Mouse (Mus musculus) hindbrain, embryonic 14.5 days (tissue): ENCODE results near the gene Lingo3. TPM values are rescaled to one million over a fixed set of nuclear protein-coding genes. Genes with fewer than 3 reads are reported as not detected.

Experiments used
- ATAC-seq: fragments of 200-750 bp; cut with Nextera tagmentation; 2 replicates; pipeline ENCODE4 v1.8.0; 2017; ENCODE audit warnings: moderate number of reproducible peaks, mild to moderate bottlenecking, moderate TSS enrichment, moderate library complexity; ENCODE audit not compliant: low FRiP score
- DNase-seq: peaks from one replicate; pipeline ENCODE4 v3.0.0-alpha.2; 2015; ENCODE audit warnings: low spot score
- H3K27ac ChIP-seq: fragments of 300-500 bp; sonication (generic); 2 replicates; pipeline ENCODE4 v1.5.1; 2014; ENCODE audit warnings: mild to moderate bottlenecking, moderate library complexity
- H3K27me3 ChIP-seq: fragments of 300-500 bp; sonication (generic); 2 replicates; pipeline ENCODE4 v1.6.1; 2014; ENCODE audit warnings: mild to moderate bottlenecking, low read length, mixed read lengths; ENCODE audit not compliant: control insufficient read depth, insufficient read depth
- H3K36me3 ChIP-seq: fragments of 300-500 bp; sonication (generic); replicated peaks from 2 replicates; pipeline ENCODE4 v1.6.1; 2014; ENCODE audit not compliant: control insufficient read depth, insufficient read depth
- H3K4me1 ChIP-seq: fragments of 300-500 bp; sonication (generic); replicated peaks from 2 replicates; pipeline ENCODE4 v1.6.1; 2014; ENCODE audit warnings: antibody characterized with exemption, low read length, mixed read lengths; ENCODE audit not compliant: control insufficient read depth, insufficient read depth
- H3K4me2 ChIP-seq: fragments of 300-500 bp; sonication (generic); replicated peaks from 2 replicates; pipeline ENCODE4 v1.6.1; 2014; ENCODE audit warnings: mild to moderate bottlenecking, moderate library complexity
- H3K4me3 ChIP-seq: fragments of 300-500 bp; sonication (generic); replicated peaks from 2 replicates; pipeline ENCODE4 v1.5.1; 2014; ENCODE audit warnings: mild to moderate bottlenecking, low read length
- H3K9ac ChIP-seq: fragments of 300-500 bp; sonication (generic); 2 replicates; pipeline ENCODE4 v1.6.1; 2014
- H3K9me3 ChIP-seq: fragments of 300-500 bp; sonication (generic); 2 replicates; pipeline ENCODE4 v1.6.1; 2016; ENCODE audit warnings: low read length; ENCODE audit not compliant: control insufficient read depth
- WGBS: fragments of 180-500 bp; shearing (Covaris S2); extraction: QIAGEN DNeasy Blood & Tissue Kit; methylation state at CpG from one replicate; pipeline ENCODE4 v1.1.7; 2014; 5-methylcytosine and 5-hydroxymethylcytosine counted together
- polyA plus RNA-seq: library from polyadenylated mRNA; unstranded; fragments of >200 nt; fragmentation: Nextera tagmentation; extraction: Ambion mirVana; gene quantifications from 2 replicates; pipeline ENCODE4 v1.2.1, GENCODE M21; 2014

The Lingo3 gene
- polyA plus RNA-seq, 1 experiment from 2014 or later: 9.9 TPM

DNA sequence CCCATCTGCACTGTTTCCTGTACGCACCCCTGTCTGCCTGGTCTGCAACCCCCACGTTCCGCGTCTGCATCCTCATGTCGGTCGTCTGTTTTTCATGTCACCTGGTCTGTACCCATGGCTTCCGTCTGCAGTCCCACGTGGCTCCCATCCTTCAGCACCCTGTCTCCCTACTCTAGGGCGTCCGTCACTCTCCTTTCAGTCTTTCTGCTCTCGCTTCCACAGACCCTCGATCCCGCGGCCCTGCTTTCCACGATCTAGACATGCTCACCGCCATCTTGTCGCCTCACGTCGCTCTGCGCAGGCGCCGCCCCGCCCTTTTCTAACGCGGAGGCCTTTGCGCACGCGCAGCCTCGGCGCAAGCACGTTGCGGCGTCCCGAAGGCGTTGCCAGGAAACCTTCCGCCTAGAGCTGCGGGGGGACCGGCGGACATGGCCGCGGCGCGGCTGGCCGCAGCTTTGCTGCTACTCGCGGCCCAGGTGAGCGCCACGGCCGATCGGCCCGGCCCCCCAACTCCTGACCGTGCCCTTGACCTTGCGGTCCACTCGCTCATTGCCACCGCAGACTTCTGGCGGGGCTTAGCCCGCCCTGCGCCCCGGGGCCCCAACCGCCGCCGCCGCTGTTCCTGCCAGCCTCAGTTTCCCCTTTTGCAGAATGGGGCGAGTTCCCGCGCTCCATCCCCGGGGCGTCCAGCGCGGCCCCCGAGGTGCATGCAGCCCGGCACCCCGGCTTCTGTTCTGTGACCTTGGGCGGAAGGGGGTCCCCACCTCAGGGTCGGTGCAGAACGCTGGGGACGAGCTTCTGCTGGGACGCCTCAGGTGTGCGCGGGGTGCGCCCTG is 11.3 kb upstream of the Lingo3 start, which contains the start of the genes Lsm7 and Sppl2b:
TSS of gene Lsm7 (minus strand) at position 297 of the 836 bp plus-strand sequence.
TSS of gene Sppl2b (plus strand) at position 363 of the 836 bp plus-strand sequence.
- Histone ChIP-seq H3K4me1 (peaks cover 25% of the 10 kb centered on the region), H3K27ac (peak within 1 kb of the TSS; percentile 78; the same call in 1 of the 2 replicates), H3K9me3 (no peaks in the 10 kb centered on the region), H3K4me3 (peak within 1 kb of the TSS; percentile 94), H3K36me3 (peaks cover 23% of the 10 kb centered on the region), H3K27me3 (no peaks in the 10 kb centered on the region), H3K4me2 (peak within 1 kb of the TSS; percentile 99), H3K9ac (peak within 1 kb of the TSS; percentile 83)
- DNase-seq (peak; percentile 100), ATAC-seq (peak; percentile 83)
- under 1% methylated on average over 80 of the region's 81 CpGs for WGBS

DNA sequence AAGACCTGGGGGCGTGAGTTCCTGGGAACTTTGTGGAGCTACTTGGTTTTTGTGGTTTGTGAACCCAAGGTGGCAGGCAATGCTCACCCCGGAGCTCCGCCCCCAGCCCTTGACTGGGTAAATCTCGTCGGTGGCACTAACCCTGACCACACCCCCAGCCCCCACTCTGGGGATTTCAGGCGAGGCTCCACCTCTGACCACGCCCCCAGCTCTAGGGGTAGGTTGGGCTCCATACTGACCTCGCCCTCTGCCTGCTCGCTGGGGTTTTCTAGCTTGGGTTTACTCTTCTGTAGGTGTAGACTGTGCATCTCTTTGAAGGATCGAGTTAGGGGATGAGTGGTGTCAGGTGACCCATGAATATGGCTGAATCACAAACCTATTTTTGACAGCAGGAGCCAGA is 4.7 kb upstream of the Lingo3 start:
- Histone ChIP-seq H3K4me3 (no peak overlapping the region), H3K4me2 (no peak overlapping the region), H3K36me3 (peaks cover 23% of the 10 kb centered on the region), H3K4me1 (peaks cover 2% of the 10 kb centered on the region; the same call in 1 of the 2 replicates), H3K27ac (no peak overlapping the region), H3K9ac (no peak overlapping the region), H3K9me3 (no peaks in the 10 kb centered on the region), H3K27me3 (peaks cover 20% of the 10 kb centered on the region)
- DNase-seq (no peak), ATAC-seq (no peak)
- 12% methylated on average over 10 of the region's 10 CpGs for WGBS

GRCm38 (mm10) chr10:80845732-80846131 is 1.9 kb upstream of the Lingo3 start:
- H3K4me3 ChIP-seq: no peak overlapping the region
- peaks cover 33% of the 10 kb centered on the region for H3K27me3 ChIP-seq
- H3K9me3 ChIP-seq: no peaks in the 10 kb centered on the region
- no peak for DNase-seq
- ATAC-seq: no peak
- H3K4me1 ChIP-seq: peaks cover 5% of the 10 kb centered on the region; the same call in 1 of the 2 replicates
- H3K36me3 ChIP-seq: no peaks in the 10 kb centered on the region; the same call in 1 of the 2 replicates
- H3K4me2 ChIP-seq: no peak overlapping the region
- H3K9ac ChIP-seq: no peak overlapping the region
- no peak overlapping the region for H3K27ac ChIP-seq
- 83% methylated on average over 12 of the region's 12 CpGs for WGBS

- no peak overlapping the region for H3K9ac ChIP-seq
- H3K4me1 ChIP-seq: peaks cover 5% of the 10 kb centered on the region; the same call in 1 of the 2 replicates
- WGBS: 65% methylated on average over 8 of the region's 8 CpGs
- H3K9me3 ChIP-seq: no peaks in the 10 kb centered on the region
- no peak overlapping the region for H3K4me2 ChIP-seq
- H3K27me3 ChIP-seq: peaks cover 33% of the 10 kb centered on the region
- H3K27ac ChIP-seq: no peak overlapping the region
- no peaks in the 10 kb centered on the region; the same call in 1 of the 2 replicates for H3K36me3 ChIP-seq
- ATAC-seq: no peak
- DNase-seq: no peak
- no peak overlapping the region for H3K4me3 ChIP-seq
Observed at GRCm38 (mm10) chr10:80845055-80845693, 1.3 kb upstream of the Lingo3 start.

DNA sequence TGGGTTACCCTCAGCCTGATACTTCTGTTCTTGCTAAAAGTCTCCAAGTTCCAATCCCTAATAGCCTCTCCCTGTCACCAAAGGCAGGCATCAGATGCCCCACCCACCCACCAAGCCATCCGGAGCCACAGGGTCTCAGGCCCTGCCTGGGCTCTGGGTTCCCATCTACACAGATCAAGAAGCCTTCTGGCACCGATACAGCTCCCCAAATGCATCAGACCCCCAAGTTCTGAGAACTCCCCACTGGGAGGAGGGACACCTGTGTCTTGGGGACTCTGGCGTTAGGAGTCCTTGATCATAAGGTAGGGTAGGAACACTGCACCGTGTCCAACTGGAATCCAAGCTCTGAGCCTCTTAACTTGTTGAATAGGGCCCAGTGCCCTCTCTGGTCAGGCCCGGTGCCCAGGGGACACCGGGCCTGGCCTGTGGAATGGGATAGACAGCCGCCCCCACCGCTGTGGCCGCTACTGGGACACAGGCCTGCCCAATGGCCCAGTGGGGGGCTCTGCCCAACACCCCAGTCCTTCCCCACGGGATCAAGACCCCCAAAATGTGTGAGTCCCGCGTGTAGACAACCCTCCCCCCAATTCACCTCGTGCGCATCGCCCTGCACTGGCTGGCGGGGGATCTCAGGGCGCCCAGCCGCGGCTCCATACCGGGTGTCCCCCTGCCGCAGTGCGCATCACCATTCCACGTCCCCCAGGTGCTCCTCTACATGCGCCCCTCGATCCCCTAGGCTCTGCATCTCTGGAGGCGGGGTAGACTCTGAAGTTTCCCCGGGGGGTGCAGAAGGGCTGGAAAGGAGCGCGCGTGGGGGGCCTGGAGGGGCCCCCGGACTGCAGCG is 530 bp downstream of the Lingo3 start:
- peak overlapping the region; percentile 75 for H3K9ac ChIP-seq
- peak overlapping the region; percentile 88 for H3K4me2 ChIP-seq
- peaks cover 5% of the 10 kb centered on the region; the same call in 1 of the 2 replicates for H3K4me1 ChIP-seq
- no peaks in the 10 kb centered on the region for H3K36me3 ChIP-seq
- H3K9me3 ChIP-seq: no peaks in the 10 kb centered on the region
- peaks cover 33% of the 10 kb centered on the region for H3K27me3 ChIP-seq
- H3K4me3 ChIP-seq: peak overlapping the region; percentile 56
- WGBS: 9% methylated on average over 28 of the region's 32 CpGs
- ATAC-seq: no peak
- no peak for DNase-seq
- H3K27ac ChIP-seq: no peak overlapping the region

DNA sequence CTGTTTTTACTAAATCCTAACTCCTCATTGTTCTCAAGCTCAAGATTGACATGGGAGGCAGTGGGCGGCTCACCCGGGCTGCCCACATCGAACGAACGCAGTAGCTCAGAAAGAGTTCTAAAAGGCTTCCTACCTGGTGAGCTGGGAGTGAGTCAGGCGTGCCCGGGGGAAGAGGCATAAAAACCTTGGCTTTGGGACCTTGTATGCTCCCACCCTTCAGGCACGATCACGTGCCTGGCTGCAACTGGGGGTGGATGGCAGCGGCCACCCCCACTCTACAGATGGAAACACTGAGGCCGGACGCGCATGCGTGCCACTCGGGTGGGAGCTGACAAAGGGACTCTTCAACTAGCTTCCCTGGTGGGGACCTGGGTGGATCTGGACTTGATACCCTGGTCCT is 1.5 kb downstream of the Lingo3 start:
- Histone ChIP-seq H3K27me3 (peaks cover 37% of the 10 kb centered on the region), H3K4me1 (peaks cover 5% of the 10 kb centered on the region; the same call in 1 of the 2 replicates), H3K9me3 (no peaks in the 10 kb centered on the region), H3K36me3 (no peaks in the 10 kb centered on the region), H3K9ac (no peak overlapping the region), H3K4me2 (no peak overlapping the region), H3K4me3 (no peak overlapping the region), H3K27ac (no peak overlapping the region)
- WGBS: 84% methylated on average over 15 of the region's 15 CpGs
- DNase-seq (no peak), ATAC-seq (no peak)

DNA sequence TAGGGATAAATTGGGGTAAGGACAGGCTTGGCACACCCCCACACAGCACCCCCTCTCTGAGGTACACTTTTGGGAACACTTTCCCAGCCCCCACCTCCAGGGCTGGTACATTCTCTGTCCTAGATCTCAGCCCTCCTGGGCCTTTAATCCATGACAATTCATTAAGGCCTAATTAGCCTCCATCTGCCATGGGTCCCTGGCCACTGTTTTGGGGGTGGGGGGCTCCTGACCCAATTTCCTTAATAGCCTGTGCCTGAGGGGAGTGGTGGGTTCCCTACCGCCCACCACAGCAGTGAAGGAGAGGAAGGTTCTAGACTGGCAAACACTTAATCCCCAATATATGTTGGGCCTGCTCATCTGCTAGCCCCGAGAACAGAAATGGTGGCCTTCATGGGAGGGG is 2.2 kb downstream of the Lingo3 start:
- 71% methylated on average over 2 of the region's 2 CpGs for WGBS
- DNase-seq: no peak
- H3K27me3 ChIP-seq: peaks cover 37% of the 10 kb centered on the region

DNA sequence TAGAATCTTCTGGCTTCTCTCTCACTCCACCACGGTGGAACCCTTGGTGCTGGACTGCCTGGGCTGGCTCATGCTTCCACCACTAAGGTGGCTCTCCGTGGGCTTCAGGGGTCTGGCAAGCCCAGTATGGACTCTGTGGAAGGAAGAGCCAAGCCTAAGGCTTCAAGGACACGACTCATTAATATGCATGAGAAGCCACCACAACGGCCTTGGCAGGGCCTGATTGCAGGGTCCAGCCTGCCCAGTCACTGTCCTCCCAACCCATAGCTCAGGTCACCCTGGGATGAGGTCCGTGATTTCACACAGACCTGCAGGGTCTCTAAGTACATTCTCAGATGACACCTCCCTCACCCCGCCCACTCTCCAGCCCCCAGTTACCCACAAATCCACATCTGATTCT is 4.0 kb downstream of the Lingo3 start:
- no peak overlapping the region for H3K27ac ChIP-seq
- peaks cover 43% of the 10 kb centered on the region for H3K27me3 ChIP-seq
- DNase-seq (no peak), ATAC-seq (no peak)
- peaks cover 5% of the 10 kb centered on the region; the same call in 1 of the 2 replicates for H3K4me1 ChIP-seq
- WGBS: 57% methylated on average over 6 of the region's 6 CpGs
- H3K36me3 ChIP-seq: 0 out of 2 replicates have a peak, but pooled peaks cover 6% of the 10 kb centered on the region
- H3K9me3 ChIP-seq: no peaks in the 10 kb centered on the region
- H3K4me2 ChIP-seq: no peak overlapping the region
- no peak overlapping the region for H3K4me3 ChIP-seq
- no peak overlapping the region for H3K9ac ChIP-seq

More for the DNA sequence above, 2.2 kb downstream of the Lingo3 start:
- H3K36me3 ChIP-seq: no peaks in the 10 kb centered on the region
- H3K9me3 ChIP-seq: no peaks in the 10 kb centered on the region
- no peak overlapping the region for H3K4me3 ChIP-seq
- H3K4me2 ChIP-seq: no peak overlapping the region
- peaks cover 5% of the 10 kb centered on the region; the same call in 1 of the 2 replicates for H3K4me1 ChIP-seq
- peak; percentile 14; the same call in 1 of the 2 replicates for ATAC-seq
- no peak overlapping the region for H3K9ac ChIP-seq
- H3K27ac ChIP-seq: no peak overlapping the region
